Mouse (Mus musculus): ENCODE results near the gene Rel.
"Not testable (repeated sequence)": the region's sequence is repeated elsewhere in the genome, so short reads cannot be mapped to it uniquely, and the experiment has no call there.

Rel gene

DNA sequence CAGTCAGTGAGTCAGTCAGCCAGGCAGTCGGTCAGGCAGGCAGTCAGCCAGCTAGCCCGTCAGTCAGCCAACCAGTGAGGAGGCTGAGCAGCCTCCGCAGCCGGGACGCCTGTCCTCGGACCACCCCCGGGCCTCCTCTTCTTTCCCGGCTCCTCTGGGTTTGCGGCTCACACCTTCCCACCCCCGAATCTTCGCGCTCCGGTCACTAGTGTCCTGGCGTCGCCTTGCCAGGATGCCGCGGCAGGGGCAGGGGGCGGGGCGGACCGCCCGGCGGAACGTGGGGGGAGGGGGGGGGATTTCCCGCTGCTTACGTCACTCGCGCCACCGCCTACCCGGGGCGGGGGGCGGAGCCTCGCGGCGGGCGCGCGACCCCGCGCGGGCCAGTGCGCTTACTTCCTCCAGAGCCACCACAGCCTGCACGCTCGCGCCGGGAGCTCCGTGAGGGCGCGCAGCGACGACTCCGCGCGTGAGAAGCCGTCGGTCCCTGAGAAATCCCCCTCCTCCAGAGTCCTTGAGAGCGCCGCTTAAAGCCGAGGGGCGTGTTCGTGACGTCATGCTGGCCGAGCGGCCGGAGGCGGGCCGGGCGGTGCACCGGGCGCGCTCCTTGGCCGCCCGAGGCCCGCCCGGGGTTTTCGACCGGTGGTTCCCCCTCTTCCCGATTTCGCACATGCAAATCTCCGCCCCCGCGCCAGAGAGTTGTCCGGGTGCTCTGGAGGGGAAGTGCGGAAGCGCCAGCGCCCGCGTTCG, at the start of gene Rel:
Gene Rel (minus strand): TSS at position 211 of the 747 bp plus-strand sequence.
- peak; percentile 94 for DNase-seq

GRCm38 (mm10) chr11:23818745-23819144, 48.0 kb upstream of the Rel start:
- no peak for DNase-seq

GRCm38 (mm10) chr11:23810741-23811140, 40.0 kb upstream of the Rel start:
- no peak for DNase-seq

DNA sequence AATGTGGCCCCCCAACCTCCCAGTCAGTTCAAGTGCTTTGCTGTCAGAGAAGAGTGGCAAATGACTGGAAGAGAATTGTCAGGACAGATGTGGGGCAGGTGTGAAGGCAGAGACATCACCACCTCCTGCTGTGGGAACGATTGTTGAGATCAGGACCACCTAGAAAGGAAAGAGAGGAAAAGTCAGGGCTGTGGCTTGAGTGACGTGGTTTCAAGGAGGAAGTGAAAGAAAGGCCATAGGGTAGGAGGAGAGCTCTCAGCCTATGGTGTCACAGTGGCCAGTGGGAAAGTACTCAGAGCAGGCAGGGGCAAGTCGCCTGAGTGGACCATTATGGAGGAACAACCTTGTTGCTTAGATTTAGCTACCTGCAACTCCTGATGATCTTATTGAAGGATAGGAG, 34.9 kb upstream of the Rel start:
- DNase-seq, result no peak

DNA sequence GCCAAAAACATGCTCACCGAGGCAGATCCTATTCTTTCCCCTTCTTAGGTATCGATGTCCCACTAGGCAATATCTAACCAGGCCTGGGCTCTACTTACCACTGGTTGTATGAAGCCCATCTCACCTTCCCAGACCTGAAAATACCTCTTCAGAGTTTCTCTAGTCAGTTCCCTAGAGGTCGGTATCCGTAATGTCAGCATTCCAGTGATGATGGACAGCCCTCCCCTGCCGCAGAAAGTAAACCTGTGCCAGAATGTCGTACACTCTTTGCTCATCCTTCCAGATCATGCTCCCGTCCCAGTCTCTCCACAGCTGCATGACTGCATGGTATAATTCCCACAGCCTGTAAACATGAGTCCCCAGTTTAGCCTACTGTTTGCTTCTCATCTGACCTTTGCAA, 32.4 kb upstream of the Rel start:
- DNase-seq, result no peak

- no peak for DNase-seq
Observed at GRCm38 (mm10) chr11:23802256-23802655, 31.5 kb upstream of the Rel start.

DNA sequence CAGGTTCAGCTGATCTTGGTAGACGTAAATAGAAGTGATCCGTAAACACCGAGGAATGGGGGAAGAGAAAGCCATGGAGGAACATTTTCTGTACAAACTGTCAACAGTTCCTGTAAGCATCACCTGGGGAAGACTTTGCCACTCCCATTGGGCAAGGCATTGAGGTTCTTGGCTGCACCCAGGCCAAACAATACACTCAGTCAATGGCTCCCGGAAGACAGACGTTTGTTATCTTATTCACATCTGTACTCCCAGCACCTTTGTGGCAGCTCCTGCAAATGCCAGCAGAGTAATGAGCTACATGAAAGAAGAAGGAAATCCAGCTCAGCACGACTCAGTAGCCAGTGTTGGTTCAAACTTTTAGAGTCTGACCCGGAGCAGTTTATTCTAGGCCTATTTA, 31.1 kb upstream of the Rel start:
- DNase-seq, result no peak

DNA sequence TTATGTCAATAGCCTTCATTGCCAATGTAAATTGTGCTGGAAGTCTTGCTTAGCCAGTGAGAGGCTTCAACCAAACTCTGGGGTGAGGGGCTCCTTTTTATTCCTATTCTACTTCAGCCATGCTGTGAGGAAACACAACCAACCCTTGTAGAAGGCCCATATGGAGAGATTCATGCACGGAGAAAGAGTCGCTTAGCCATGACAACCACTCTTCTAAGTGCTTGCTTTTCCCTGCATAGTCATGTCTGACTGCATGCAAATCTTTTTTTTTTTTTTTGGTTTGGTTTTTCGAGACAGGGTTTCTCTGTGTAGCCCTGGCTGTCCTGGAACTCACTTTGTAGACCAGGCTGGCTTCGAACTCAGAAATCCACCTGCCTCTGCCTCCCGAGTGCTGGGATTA, 12.9 kb upstream of the Rel start:
- DNase-seq, result not testable (repeated sequence)

- DNase-seq, result no peak
Observed at GRCm38 (mm10) chr11:23783085-23783484, 12.3 kb upstream of the Rel start.

DNA sequence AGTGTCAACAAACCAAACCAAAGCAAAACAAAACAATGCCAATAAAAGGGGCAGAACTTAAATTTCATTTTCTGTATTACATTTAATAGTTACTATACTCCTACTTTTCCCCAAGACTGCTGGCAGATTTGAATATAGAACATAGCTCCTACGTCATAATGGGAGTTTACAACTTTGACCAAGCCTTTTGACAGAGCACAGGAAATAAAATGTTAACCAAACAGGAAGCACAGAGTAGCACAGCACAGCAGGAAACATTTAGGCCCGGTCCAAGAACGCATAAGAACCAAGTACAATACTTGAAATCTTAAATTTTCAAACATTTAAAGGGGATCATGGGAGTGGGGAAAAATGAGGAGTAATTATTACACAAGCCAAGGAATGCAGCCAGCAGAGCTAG, 11.3 kb upstream of the Rel start:
- no peak for DNase-seq

DNA sequence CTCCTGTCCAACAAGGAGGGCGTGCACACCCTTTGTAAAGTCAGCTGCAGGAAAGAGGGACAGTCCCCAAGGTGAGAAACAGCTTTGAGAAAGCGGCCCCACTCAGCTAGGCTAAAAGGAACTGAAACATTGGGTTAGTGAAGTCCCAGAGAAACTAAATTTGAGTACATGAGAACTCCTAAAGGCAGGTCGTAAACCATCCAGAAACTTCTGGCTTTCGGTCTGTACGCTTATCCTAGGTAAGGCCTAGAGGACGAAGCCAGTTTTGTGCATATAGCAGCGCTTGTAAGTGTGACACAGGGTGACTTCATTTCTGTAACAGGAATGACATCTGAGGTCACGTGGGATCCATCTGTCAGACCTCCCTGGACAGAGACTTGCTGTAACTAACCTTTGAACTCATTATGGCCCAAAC, 8.0 kb upstream of the Rel start:
- no peak for DNase-seq

DNA sequence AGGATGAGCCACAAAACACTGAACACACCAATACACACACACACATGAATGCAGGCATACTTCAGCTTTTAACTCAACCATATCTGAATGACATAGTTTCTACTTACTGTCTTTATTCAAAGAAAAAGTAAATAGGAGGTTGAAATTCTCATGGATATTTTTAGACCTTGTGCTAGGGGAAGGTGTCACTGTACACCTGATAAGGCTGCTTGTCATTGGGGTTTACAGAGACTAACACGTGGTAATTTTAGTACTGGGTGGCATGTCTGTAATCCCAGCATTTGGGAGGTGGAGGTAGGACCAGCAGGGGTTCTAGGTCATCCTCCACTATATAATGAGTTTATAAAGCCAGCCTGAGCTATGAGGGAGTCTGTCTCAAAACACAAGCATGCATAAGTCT, 1.7 kb upstream of the Rel start:
- DNase-seq, result no peak

GRCm38 (mm10) chr11:23771507-23772097, 832 bp upstream of the Rel start:
- DNase-seq, result peak; percentile 10

DNA sequence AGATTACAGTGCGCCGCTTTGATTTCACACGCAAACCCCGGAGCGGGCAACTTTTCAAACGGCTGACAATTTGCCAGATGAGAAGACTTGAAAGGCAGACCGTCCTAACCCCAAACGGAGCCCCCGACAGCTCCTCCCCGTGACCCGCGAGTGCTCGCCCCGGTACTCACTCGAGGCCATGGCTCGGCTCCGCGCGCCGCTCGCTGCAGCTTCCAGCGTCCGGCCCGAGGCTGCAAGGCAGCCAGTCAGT, 335 bp downstream of the Rel start:
- no peak for DNase-seq

DNA sequence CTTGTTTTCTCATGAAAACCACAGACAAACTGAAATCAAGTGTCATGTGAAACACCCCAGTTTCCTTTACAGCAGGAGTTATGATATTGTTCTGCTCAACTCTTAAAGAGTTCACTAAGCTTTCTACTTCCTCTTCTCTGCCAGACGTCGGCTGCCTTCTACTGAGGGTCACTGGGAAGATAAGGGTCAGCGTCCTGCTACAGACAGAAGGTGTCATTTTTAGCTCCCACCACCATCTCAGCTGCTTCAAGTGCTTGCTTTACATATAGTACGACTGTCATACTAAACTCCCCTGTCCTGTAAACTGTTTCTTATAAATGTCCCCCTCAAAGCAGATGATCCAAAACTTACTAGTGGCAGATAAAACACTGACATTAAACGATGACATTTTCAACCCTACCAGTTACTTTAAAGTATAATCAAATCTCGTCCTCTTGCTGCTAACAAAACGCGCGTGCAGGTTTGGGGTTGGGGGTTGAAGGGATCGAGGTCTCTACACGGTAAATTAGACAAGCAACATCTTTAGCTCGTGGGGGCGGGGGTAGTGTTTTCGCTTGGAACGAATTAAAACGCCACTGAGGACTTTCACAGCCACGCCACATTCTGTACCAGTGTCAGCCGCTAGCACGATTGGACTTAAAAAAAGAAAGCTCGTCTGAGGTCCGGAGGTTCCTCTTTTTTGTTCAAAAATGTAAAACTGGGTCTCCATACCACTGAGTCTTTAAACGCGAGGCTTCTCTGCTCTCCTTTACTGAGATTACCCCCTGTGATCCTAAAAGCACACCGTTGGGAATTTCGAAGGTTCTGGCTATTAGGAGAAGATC, 872 bp downstream of the Rel start:
- peak; percentile 43 for DNase-seq

- no peak for DNase-seq
Observed at GRCm38 (mm10) chr11:23769033-23769432, 1.7 kb downstream of the Rel start.

- no peak for DNase-seq
Observed at GRCm38 (mm10) chr11:23767928-23768327, 2.8 kb downstream of the Rel start.

- not testable (repeated sequence) for DNase-seq
Observed at GRCm38 (mm10) chr11:23767369-23767768, 3.4 kb downstream of the Rel start.

GRCm38 (mm10) chr11:23762635-23763034, 8.1 kb downstream of the Rel start:
- DNase-seq, result no peak

DNA sequence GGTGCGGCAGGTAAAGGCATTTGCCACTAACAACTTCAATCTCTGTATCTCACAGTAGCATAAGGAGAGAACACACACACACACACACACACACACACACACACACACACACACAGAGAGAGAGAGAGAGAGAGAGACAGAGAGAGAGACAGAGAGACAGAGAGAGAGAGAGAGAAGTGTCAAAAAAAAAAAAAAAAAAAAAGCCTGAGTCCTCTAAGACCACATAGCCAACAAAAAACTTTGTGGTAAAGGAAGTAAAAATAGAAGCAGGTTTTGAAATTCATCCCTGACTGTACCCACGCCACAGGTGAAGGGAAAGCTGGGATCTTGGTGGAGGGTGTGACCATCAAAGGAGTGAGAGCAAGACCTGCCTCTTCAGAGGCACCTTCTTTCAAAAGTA, 12.6 kb downstream of the Rel start:
- no peak for DNase-seq

DNA sequence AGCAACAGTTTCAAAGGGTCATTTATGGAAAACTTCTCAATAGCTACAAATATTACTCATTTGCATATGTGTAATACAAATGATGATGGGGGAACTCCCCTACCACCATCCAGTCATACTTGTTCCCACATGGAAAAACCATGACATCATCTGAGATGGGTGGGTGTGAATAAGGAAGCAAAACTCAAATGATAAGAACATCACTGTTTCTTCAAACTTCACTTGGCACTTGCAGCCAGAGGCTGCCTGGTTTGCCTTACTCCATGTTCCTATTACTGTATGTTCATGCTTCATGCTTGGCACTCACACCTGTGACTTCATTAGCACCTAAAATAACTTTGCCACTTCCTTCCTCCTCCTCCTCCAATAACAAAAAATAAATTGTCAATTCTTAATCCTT, 16.4 kb downstream of the Rel start:
- no peak for DNase-seq

DNA sequence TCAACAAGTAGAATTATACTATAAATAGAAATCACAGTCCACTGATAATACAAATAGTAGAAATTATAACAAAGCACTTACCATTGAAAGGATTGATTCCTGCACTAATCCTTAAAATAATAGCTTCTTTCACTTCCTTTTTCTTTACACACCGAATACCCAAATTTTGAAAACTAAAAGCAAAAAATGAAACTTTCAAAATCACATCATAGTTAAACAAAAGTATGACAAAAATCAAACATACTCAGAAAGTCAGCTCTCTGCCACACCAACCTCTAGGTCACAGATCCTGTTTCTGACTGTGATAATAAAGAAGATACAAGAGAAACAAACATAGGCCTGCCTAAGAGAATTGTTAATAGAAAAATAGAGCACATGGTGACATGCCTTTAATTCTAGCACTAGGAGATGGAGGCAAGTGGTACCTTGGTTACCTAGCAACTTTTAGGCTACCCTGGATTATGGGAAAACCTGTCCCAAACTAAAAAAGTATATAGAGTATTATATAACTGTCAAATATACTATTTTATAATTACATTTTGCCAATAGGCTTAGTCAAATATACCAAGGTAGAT, 17.5 kb downstream of the Rel start:
- no peak for DNase-seq

GRCm38 (mm10) chr11:23746102-23746501, 24.7 kb downstream of the Rel start:
- DNase-seq, result no peak

DNA sequence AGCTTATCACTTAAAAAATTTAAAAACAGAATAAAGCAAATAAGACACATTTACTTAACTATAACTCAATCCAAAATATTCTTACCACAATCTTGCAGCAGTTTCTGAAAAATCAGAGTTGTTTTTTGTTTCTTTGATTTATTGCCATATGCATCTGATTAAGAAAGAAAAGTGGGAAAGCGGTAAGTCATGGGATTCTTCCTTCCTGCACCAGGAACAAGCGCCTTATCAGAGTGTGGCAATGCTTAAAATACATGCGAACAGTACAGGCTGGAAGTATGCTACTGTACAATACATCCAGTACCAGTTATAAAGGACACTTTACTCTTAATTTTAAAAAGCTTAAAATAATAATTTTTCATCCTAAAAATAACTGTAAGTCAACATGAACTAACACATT, 26.4 kb downstream of the Rel start:
- DNase-seq, result no peak
